Mouse (Mus musculus): Measurements from ENCODE around the gene Pdzrn3.

DNA sequence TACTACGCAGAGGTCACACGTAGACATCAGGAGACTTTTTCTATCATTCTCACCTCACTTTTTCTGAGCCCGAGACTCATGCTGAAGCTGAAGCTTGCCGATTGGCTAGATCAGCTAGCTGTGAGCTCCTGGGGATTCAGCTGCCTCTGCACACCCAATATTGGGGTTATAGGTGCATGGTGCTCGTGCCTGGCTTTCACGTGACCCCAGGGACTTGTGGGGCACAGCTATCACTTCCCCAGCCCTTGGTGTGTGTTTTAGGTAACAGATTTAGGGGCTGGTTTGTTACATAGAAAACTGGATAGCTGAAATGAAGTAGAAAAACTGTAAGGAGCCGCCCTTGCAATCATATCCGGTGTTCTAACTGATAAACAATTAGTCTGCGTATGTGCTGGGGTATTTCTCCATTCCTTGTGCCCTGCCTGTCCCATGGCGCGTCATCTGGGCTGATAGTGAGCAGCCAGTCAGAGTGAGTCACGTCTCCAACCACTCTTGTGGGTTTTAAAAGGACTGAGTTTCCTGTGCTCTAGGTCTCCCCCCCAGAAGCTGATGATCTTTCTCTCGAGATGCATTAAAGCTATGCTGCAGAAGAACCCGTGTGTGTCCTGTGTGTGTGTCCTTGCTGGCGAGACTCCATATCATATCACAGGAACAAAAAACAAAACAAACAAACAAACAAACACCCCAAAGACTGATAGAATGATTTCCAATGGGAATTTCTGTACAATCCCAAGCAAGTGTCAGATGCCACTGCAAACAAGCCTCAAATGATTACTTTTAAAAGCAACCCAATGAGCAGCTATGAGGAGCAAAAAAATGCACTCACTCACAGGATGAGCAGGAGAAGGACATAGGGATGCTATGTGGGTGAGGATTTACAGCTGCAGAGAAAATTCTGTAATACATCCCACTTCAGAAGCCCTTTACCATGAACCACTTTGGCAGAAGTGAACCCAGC lies 79.9 kb downstream of the Pdzrn3 start:
- TF ChIP-seq POLR2A (IDR thresholded peaks at IDR 0.05; ENCODE audit: low read depth, low read length) (no peak), CTCF (IDR thresholded peaks at IDR 0.05; ENCODE audit: extremely low read depth, insufficient read length, insufficient replicate concordance, low read depth, low read length) (no peak)

Data from small intestine, adult 2 months (tissue).